Mouse (Mus musculus) spleen, adult 2 months (tissue): ENCODE measurements around the gene Gm15448. TPM values are rescaled to one million over a fixed set of nuclear protein-coding genes. Genes with fewer than 3 reads are reported as not detected.
"Not testable (repeated sequence)": the region's sequence is repeated elsewhere in the genome, so short reads cannot be mapped to it uniquely, and the experiment has no call there.

Experiments
- DNase-seq, 2 experiments: peaks; one replicate each; pipeline versions ENCODE4 v3.0.0 to v3.0.0-alpha.2; 2012 to 2021; ENCODE audit warnings: low spot score in 2 of 2, low read depth in 1 of 2
- H3K27ac ChIP-seq: fragments of 200-500 bp; 2 replicates; pipeline ENCODE4 v1.5.1; 2012; ENCODE audit warnings: low read length, inconsistent platforms; ENCODE audit not compliant: insufficient read depth
- H3K27me3 ChIP-seq: fragments of 200-500 bp; 2 replicates; pipeline ENCODE4 v1.6.1; 2012; ENCODE audit warnings: mild to moderate bottlenecking, moderate library complexity, low read length, inconsistent platforms; ENCODE audit not compliant: control insufficient read depth, insufficient read depth
- H3K36me3 ChIP-seq: fragments of 200-500 bp; 2 replicates; pipeline ENCODE4 v1.6.1; 2012; ENCODE audit warnings: mild to moderate bottlenecking, low read length, inconsistent platforms; ENCODE audit not compliant: control insufficient read depth, insufficient read depth
- H3K4me1 ChIP-seq: fragments of 200-500 bp; 2 replicates; pipeline ENCODE4 v1.6.1; 2011; ENCODE audit warnings: inconsistent platforms; ENCODE audit not compliant: control insufficient read depth, insufficient read depth, insufficient read length
- H3K4me3 ChIP-seq: fragments of 200-500 bp; 2 replicates; pipeline ENCODE4 v1.5.1; 2011; ENCODE audit warnings: mild to moderate bottlenecking, inconsistent platforms; ENCODE audit not compliant: insufficient read depth, insufficient read length; ENCODE audit errors: extremely low read depth
- WGBS: fragments of 180-500 bp; shearing (Covaris S2); methylation state at CpG from one replicate; pipeline ENCODE4 v1.1.7; 2018; 5-methylcytosine and 5-hydroxymethylcytosine counted together
- polyA plus RNA-seq: library from polyadenylated mRNA; depleted of rRNA; stranded (reverse); fragments of >200 nt; gene quantifications from 2 replicates; pipeline ENCODE4 v1.2.3, GENCODE M21; 2012; rRNA removed

The Gm15448 gene
- polyA plus RNA-seq, result 3.7 and 4.5 TPM in 2 replicates

DNA sequence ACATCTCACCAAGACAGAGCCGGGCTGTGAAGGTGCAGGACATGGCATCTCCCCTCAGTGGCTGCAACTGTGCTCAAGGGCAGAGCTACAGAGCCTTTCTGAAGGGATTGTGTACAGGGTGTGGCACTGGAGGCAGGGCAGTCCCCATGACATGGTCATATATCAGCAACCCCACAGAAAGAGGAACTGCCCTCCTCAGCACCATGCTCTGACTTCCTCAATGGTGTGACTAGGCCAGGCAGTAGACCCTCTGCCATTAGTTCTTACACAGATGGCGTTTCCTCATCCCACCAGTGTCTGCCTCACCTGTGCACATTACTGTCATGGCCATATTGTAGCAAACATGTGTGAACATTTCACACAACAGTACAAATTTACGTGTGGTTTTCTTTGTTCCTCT, at the start of gene Gm15448:
Gm15448 (minus strand) TSS at position 89 of the 400 bp plus-strand sequence.
- not testable (repeated sequence) for H3K4me3 ChIP-seq, H3K27me3 ChIP-seq, H3K4me1 ChIP-seq, H3K36me3 ChIP-seq, DNase-seq
- H3K27ac ChIP-seq, result peak within 1 kb of the TSS; percentile 39
- 26% methylated on average over 2 of the region's 3 CpGs for WGBS

DNA sequence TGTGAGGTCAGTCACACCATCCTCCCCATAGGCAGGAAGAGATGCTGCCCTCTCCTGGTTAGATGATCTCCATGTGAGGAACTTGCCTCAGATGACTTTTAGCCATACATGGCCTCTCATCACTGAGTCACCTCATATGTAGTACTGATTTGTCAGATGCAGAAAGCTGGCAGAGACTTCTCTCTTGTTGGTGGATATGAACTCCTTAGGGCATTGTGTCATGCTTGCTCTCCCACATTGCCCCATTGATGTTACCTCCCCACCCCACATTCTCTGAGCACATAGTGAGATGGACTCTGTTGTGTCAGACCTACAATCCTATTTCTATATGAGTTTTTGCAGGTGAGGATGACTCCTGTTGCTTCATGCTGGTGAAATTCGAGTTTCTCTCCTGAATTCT, 49.5 kb upstream of the Gm15448 start:
- no CpG with 5 or more reads among the region's 1 CpGs for WGBS
- DNase-seq, H3K27me3 ChIP-seq, H3K4me1 ChIP-seq, H3K27ac ChIP-seq, H3K4me3 ChIP-seq, H3K36me3 ChIP-seq: not testable (repeated sequence)

- WGBS, result no CpG with 5 or more reads among the region's 2 CpGs
- not testable (repeated sequence) for H3K27ac ChIP-seq, H3K4me3 ChIP-seq, H3K4me1 ChIP-seq, DNase-seq, H3K27me3 ChIP-seq, H3K36me3 ChIP-seq
Measured at GRCm38 (mm10) chr7:3844951-3845350, 19.5 kb upstream of the Gm15448 start, which contains the start of gene Pira2. Gene Pira2, minus strand, starts transcription at chr7:3845051.

DNA sequence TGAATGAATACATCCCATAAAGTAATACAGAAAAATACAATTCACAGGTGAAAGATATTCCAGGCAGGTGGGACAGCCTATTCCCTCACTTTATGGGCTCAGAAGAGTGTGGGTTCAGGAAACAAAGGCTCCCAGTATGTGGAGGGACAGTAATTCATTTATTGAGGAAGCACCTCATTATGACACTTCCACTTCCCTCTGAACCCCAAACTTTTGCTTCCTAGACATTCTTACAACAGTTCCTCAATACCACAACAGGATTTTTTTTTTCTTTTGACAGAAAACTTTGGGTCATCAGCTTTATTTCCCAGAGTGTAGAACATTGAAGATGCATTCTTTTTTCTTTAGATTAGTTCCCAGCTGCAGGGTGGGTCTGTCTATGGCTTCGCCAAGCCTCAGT, 12.4 kb upstream of the Gm15448 start:
- not testable (repeated sequence) for H3K4me3 ChIP-seq, H3K36me3 ChIP-seq, H3K27ac ChIP-seq, DNase-seq, H3K4me1 ChIP-seq, H3K27me3 ChIP-seq
- WGBS, result no CpG with 5 or more reads among the region's 1 CpGs

DNA sequence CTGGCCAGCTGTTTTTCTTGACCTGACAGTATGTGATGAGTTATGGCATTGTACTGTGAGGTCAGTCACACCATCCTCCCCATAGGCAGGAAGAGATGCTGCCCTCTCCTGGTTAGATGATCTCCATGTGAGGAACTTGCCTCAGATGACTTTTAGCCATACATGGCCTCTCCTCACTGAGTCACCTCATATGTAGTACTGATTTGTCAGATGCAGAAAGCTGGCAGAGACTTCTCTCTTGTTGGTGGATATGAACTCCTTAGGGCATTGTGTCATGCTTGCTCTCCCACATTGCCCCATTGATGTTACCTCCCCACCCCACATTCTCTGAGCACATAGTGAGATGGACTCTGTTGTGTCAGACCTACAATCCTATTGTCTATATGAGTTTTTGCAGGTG, 5.1 kb upstream of the Gm15448 start:
- DNase-seq, H3K27ac ChIP-seq, H3K4me3 ChIP-seq, H3K27me3 ChIP-seq, H3K4me1 ChIP-seq, H3K36me3 ChIP-seq: not testable (repeated sequence)

GRCm38 (mm10) chr7:3811912-3812311, 13.6 kb downstream of the Gm15448 start:
- H3K27me3 ChIP-seq, H3K4me1 ChIP-seq, H3K4me3 ChIP-seq, H3K36me3 ChIP-seq, H3K27ac ChIP-seq: not testable (repeated sequence)
- DNase-seq, result peak in 1 of 2 experiments; percentile 33

DNA sequence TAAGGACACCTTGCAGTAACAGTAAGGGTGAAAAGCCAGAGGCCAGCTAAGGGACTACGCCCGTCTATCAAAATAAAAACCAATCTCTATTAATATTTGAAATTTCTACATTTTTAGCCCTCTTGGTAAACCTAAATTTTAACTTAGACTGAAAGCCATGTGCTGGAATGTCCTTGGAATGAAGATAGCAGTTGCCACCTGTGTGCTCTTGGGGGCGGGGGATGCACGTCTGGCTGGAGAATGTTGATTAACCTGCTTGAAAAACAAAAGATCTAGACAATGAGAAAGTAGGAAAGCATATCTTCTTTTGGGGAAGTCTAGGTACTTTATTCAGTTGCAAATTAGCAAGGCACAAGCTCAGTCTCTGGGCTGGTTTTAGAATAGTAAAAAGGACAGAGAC, 22.6 kb downstream of the Gm15448 start:
- H3K27me3 ChIP-seq, DNase-seq, H3K4me1 ChIP-seq, H3K36me3 ChIP-seq, H3K4me3 ChIP-seq, H3K27ac ChIP-seq: not testable (repeated sequence)
- WGBS, result 90% methylated on average over 4 of the region's 4 CpGs

- not testable (repeated sequence) for H3K36me3 ChIP-seq, H3K4me3 ChIP-seq, H3K27ac ChIP-seq, H3K4me1 ChIP-seq, H3K27me3 ChIP-seq
- peak in 1 of 2 experiments; percentile 3 for DNase-seq
- 40% methylated on average over 3 of the region's 3 CpGs for WGBS
Measured at GRCm38 (mm10) chr7:3799940-3800339, 25.5 kb downstream of the Gm15448 start.

- H3K4me1 ChIP-seq, H3K36me3 ChIP-seq, H3K27me3 ChIP-seq, DNase-seq, H3K4me3 ChIP-seq, H3K27ac ChIP-seq: not testable (repeated sequence)
Measured at GRCm38 (mm10) chr7:3796286-3796685, 29.2 kb downstream of the Gm15448 start.

Other genes with a start within 250 kb of the Gm15448 start
- gene Oscar, start 209.5 kb downstream of the Gm15448 start, polyA plus RNA-seq, result 0.14 and 0.15 TPM in 2 replicates
- 117 and 124 TPM in 2 replicates for gene Ndufa3, start 208.3 kb downstream of the Gm15448 start, polyA plus RNA-seq
- gene Tfpt, start 195.8 kb downstream of the Gm15448 start, polyA plus RNA-seq, result 6.8 TPM in 2 replicates
- gene Prpf31, start 195.7 kb downstream of the Gm15448 start, polyA plus RNA-seq, result 24.1 and 27.8 TPM in 2 replicates
- 94.1 and 111 TPM in 2 replicates for gene Cnot3, start 180.4 kb downstream of the Gm15448 start, polyA plus RNA-seq
- gene Leng1, start 159.8 kb downstream of the Gm15448 start, polyA plus RNA-seq, result 1.8 and 2.3 TPM in 2 replicates
- gene Tmc4, start 148.1 kb downstream of the Gm15448 start, polyA plus RNA-seq, result 7.6 and 8.4 TPM in 2 replicates
- gene Tsen34, start 132.8 kb downstream of the Gm15448 start, polyA plus RNA-seq, result 29.2 and 47.1 TPM in 2 replicates
- gene Mboat7, start 132.2 kb downstream of the Gm15448 start, polyA plus RNA-seq, result 57.0 and 57.2 TPM in 2 replicates
- 1,349 and 2,225 TPM in 2 replicates for gene Rps9, start 121.7 kb downstream of the Gm15448 start, polyA plus RNA-seq
- 51.9 and 72.4 TPM in 2 replicates for gene Pirb, start 105.3 kb downstream of the Gm15448 start, polyA plus RNA-seq
- 5.0 and 13.3 TPM in 2 replicates for gene Pira2, start 19.4 kb upstream of the Gm15448 start, polyA plus RNA-seq
- gene Gm14548, start 72.4 kb upstream of the Gm15448 start, polyA plus RNA-seq, result 7.0 and 18.4 TPM in 2 replicates
- gene Lilra6, start 89.8 kb upstream of the Gm15448 start, polyA plus RNA-seq, result 7.3 and 9.0 TPM in 2 replicates
- gene Lair1, start 237.5 kb upstream of the Gm15448 start, polyA plus RNA-seq, result 26.3 and 34.1 TPM in 2 replicates